ENCODE assay signal across 15 mouse cellular contexts in genomic region chr6:17743325-17743724, GRCm38 (mm10). TPM values are rescaled to one million over a fixed set of nuclear protein-coding genes. Genes with fewer than 3 reads are reported as not detected.
A peak's percentile ranks its signal among the peaks of the same experiment; 100 is the strongest.
DNase-seq lines count a peak whose midpoint lies in the region; ATAC-seq and TF ChIP-seq lines count a peak whose summit lies in the region.
"Had no signal": no experiment of that assay in that cellular context is flagged by ENCODE, and none has a peak within 500 bp of the region (broad histone marks: within the 10 kb centered on the region; RNA-seq: fewer than 3 reads in every experiment).

No protein-coding gene starts in this region.

- TF ChIP-seq CTCF in stomach, postnatal 0 days (IDR thresholded peaks at IDR 0.05; ENCODE audit: low read depth) = no peak

- no peak overlapping the region for H3K4me2 ChIP-seq in heart, embryonic 12.5 days
- H3K4me2 ChIP-seq in stomach, embryonic 15.5 days = no peak overlapping the region
- H3K4me2 ChIP-seq in stomach, postnatal 0 days (replicated peaks; ENCODE audit: low read depth) = no peak overlapping the region
- peak overlapping the region; percentile 46 for H3K4me2 ChIP-seq in liver, embryonic 12.5 days
- H3K4me2 ChIP-seq in neural tube, embryonic 15.5 days = no peak overlapping the region
- no peak overlapping the region for H3K4me2 ChIP-seq in forebrain, embryonic 13.5 days
- H3K4me2 ChIP-seq: limb, embryonic 15.5 days had no signal

- TF ChIP-seq EP300 in stomach, postnatal 0 days (optimal IDR thresholded peaks at IDR 0.05) = no peak

- no peak for DNase-seq in heart, postnatal 10 days
- no peak for DNase-seq in stomach, postnatal 0 days (ENCODE audit: low spot score)
- DNase-seq in urinary bladder, postnatal 14 days (ENCODE audit: low spot score) = no peak
- DNase-seq: adrenal gland, postnatal 10 days; cerebellum, adult 11 months; gastrocnemius, postnatal 14 days; kidney, postnatal 36 days had no signal

- 17% methylated on average over 4 of the region's 4 CpGs for WGBS in heart, embryonic 12.5 days
- 78% methylated on average over 4 of the region's 4 CpGs for WGBS in stomach, embryonic 15.5 days
- 78% methylated on average over 4 of the region's 4 CpGs for WGBS in stomach, postnatal 0 days
- 19% methylated on average over 4 of the region's 4 CpGs for WGBS in liver, embryonic 12.5 days (ENCODE audit: insufficient replicate concordance)
- WGBS in neural tube, embryonic 15.5 days = 92% methylated on average over 4 of the region's 4 CpGs
- 90% methylated on average over 4 of the region's 4 CpGs for WGBS in forebrain, embryonic 13.5 days

- no peaks in the 10 kb centered on the region for H3K36me3 ChIP-seq in heart, embryonic 12.5 days
- no peaks in the 10 kb centered on the region for H3K36me3 ChIP-seq in stomach, embryonic 15.5 days
- H3K36me3 ChIP-seq in stomach, postnatal 0 days (ENCODE audit: control insufficient read depth, insufficient read depth, low read length) = no peaks in the 10 kb centered on the region
- H3K36me3 ChIP-seq in liver, embryonic 12.5 days = no peaks in the 10 kb centered on the region
- H3K36me3 ChIP-seq in neural tube, embryonic 15.5 days = no peaks in the 10 kb centered on the region
- no peaks in the 10 kb centered on the region for H3K36me3 ChIP-seq in forebrain, embryonic 13.5 days (ENCODE audit: poor library complexity, severe bottlenecking)
- H3K36me3 ChIP-seq: limb, embryonic 15.5 days had no signal

- H3K4me3 ChIP-seq in heart, embryonic 12.5 days = no peak overlapping the region
- H3K4me3 ChIP-seq in stomach, embryonic 15.5 days (replicated peaks) = no peak overlapping the region
- no peak overlapping the region for H3K4me3 ChIP-seq in stomach, postnatal 0 days (ENCODE audit: low read depth, low read length)
- no peak overlapping the region for H3K4me3 ChIP-seq in liver, embryonic 12.5 days
- H3K4me3 ChIP-seq in neural tube, embryonic 15.5 days (replicated peaks) = no peak overlapping the region
- no peak overlapping the region for H3K4me3 ChIP-seq in forebrain, embryonic 13.5 days
- H3K4me3 ChIP-seq: left cerebral cortex, adult 2 months; limb, embryonic 15.5 days; myocyte had no signal

- H3K27ac ChIP-seq in heart, embryonic 12.5 days (ENCODE audit: poor library complexity, severe bottlenecking) = peak overlapping the region; percentile 77
- no peak overlapping the region for H3K27ac ChIP-seq in stomach, embryonic 15.5 days
- H3K27ac ChIP-seq in stomach, postnatal 0 days (replicated peaks) = no peak overlapping the region
- peak overlapping the region; percentile 95 for H3K27ac ChIP-seq in liver, embryonic 12.5 days
- H3K27ac ChIP-seq in neural tube, embryonic 15.5 days (replicated peaks) = no peak overlapping the region
- no peak overlapping the region for H3K27ac ChIP-seq in forebrain, embryonic 13.5 days
- H3K27ac ChIP-seq: left cerebral cortex, adult 2 months; limb, embryonic 15.5 days had no signal

- peak; percentile 95 for ATAC-seq in heart, embryonic 12.5 days (ENCODE audit: insufficient number of reproducible peaks, low FRiP score)
- peak; percentile 93 for ATAC-seq in stomach, embryonic 15.5 days (ENCODE audit: insufficient read depth, low FRiP score, low read depth)
- ATAC-seq in stomach, postnatal 0 days (ENCODE audit: low FRiP score, low TSS enrichment) = no peak
- peak; percentile 99 for ATAC-seq in liver, embryonic 12.5 days
- no peak for ATAC-seq in neural tube, embryonic 15.5 days (ENCODE audit: low FRiP score)
- ATAC-seq in forebrain, embryonic 13.5 days = no peak

- H3K4me1 ChIP-seq in heart, embryonic 12.5 days (replicated peaks) = peaks cover 24% of the 10 kb centered on the region
- H3K4me1 ChIP-seq in stomach, embryonic 15.5 days = no peaks in the 10 kb centered on the region
- no peaks in the 10 kb centered on the region for H3K4me1 ChIP-seq in stomach, postnatal 0 days (replicated peaks; ENCODE audit: control insufficient read depth, insufficient read depth)
- peaks cover 57% of the 10 kb centered on the region for H3K4me1 ChIP-seq in liver, embryonic 12.5 days
- no peaks in the 10 kb centered on the region; the same call in 1 of the 2 replicates for H3K4me1 ChIP-seq in neural tube, embryonic 15.5 days
- H3K4me1 ChIP-seq in forebrain, embryonic 13.5 days = no peaks in the 10 kb centered on the region
- H3K4me1 ChIP-seq: limb, embryonic 15.5 days had no signal

- intact Hi-C loops in heart, postnatal 10 days (cut with DNase I) = no loop called here

- no peak overlapping the region; the same call in 1 of the 2 replicates for H3K9ac ChIP-seq in heart, embryonic 12.5 days
- H3K9ac ChIP-seq in stomach, embryonic 15.5 days = no peak overlapping the region
- H3K9ac ChIP-seq in stomach, postnatal 0 days (ENCODE audit: low read length) = no peak overlapping the region
- peak overlapping the region; percentile 60; the same call in 1 of the 2 replicates for H3K9ac ChIP-seq in liver, embryonic 12.5 days
- no peak overlapping the region for H3K9ac ChIP-seq in neural tube, embryonic 15.5 days (replicated peaks)
- no peak overlapping the region for H3K9ac ChIP-seq in forebrain, embryonic 13.5 days
- H3K9ac ChIP-seq: limb, embryonic 15.5 days had no signal

- no peaks in the 10 kb centered on the region for H3K27me3 ChIP-seq in heart, embryonic 12.5 days (replicated peaks)
- no peaks in the 10 kb centered on the region for H3K27me3 ChIP-seq in stomach, embryonic 15.5 days (replicated peaks)
- no peaks in the 10 kb centered on the region for H3K27me3 ChIP-seq in stomach, postnatal 0 days (ENCODE audit: control insufficient read depth, insufficient read depth, low read length)
- no peaks in the 10 kb centered on the region for H3K27me3 ChIP-seq in liver, embryonic 12.5 days (replicated peaks)
- H3K27me3 ChIP-seq in neural tube, embryonic 15.5 days (replicated peaks) = no peaks in the 10 kb centered on the region
- H3K27me3 ChIP-seq in forebrain, embryonic 13.5 days = no peaks in the 10 kb centered on the region
- H3K27me3 ChIP-seq: limb, embryonic 15.5 days had no signal

- no peaks in the 10 kb centered on the region for H3K9me3 ChIP-seq in heart, embryonic 12.5 days (replicated peaks)
- H3K9me3 ChIP-seq in stomach, embryonic 15.5 days = no peaks in the 10 kb centered on the region
- H3K9me3 ChIP-seq in stomach, postnatal 0 days (ENCODE audit: control insufficient read depth, low read length) = no peaks in the 10 kb centered on the region
- no peaks in the 10 kb centered on the region for H3K9me3 ChIP-seq in liver, embryonic 12.5 days (replicated peaks)
- no peaks in the 10 kb centered on the region for H3K9me3 ChIP-seq in neural tube, embryonic 15.5 days (replicated peaks)
- H3K9me3 ChIP-seq in forebrain, embryonic 13.5 days (replicated peaks) = no peaks in the 10 kb centered on the region
- H3K9me3 ChIP-seq: limb, embryonic 15.5 days had no signal

RNA-seq across cellular contexts. Expression of gene St7, which starts 50.6 kb away (rescaled TPM):
- polyA plus RNA-seq in heart, embryonic 12.5 days (2016; fragmentation: Nextera tagmentation; extraction: Ambion mirVana) = 29.6 and 30.0 TPM in 2 replicates
- 10 to 100 TPM; 29.8 to 30.7 TPM for total RNA-seq in heart, postnatal 10 days (2021)
- polyA plus RNA-seq in stomach, embryonic 15.5 days (2015; fragmentation: Nextera tagmentation; extraction: Ambion mirVana) = 23.5 and 26.1 TPM in 2 replicates
- 11.8 and 12.5 TPM in 2 replicates for polyA plus RNA-seq in stomach, postnatal 0 days (2015; fragmentation: Nextera tagmentation; extraction: Ambion mirVana)
- polyA plus RNA-seq in liver, embryonic 12.5 days (2016; fragmentation: Nextera tagmentation; extraction: Ambion mirVana) = 13.8 and 14.5 TPM in 2 replicates
- 53.8 and 59.2 TPM in 2 replicates for polyA plus RNA-seq in neural tube, embryonic 15.5 days (2015; fragmentation: Nextera tagmentation; extraction: Ambion mirVana)
- 49.5 and 52.4 TPM in 2 replicates for polyA plus RNA-seq in forebrain, embryonic 13.5 days (2015; fragmentation: Nextera tagmentation; extraction: Ambion mirVana)

Comparison
In these comparisons a context has a peak if more than half of its experiments do, and no peak if none do; other contexts are left out.
1. ATAC-seq: peak in heart, embryonic 12.5 days (single experiment), stomach, embryonic 15.5 days (single experiment) and liver, embryonic 12.5 days (single experiment); none in stomach, postnatal 0 days (single experiment), neural tube, embryonic 15.5 days (single experiment) and forebrain, embryonic 13.5 days (single experiment).
2. H3K27ac ChIP-seq: peak in heart, embryonic 12.5 days (single experiment) and liver, embryonic 12.5 days (single experiment); none in stomach, embryonic 15.5 days (single experiment), stomach, postnatal 0 days (single experiment), neural tube, embryonic 15.5 days (single experiment) and forebrain, embryonic 13.5 days (single experiment).